Mouse (Mus musculus) erythroblast, embryonic 14.5 days (primary cell): ENCODE data around the gene Grm7.

Source experiments
- GATA1 ChIP-seq: IDR thresholded peaks from 2 replicates; pipeline ENCODE4 v1.6.1; 2012; ENCODE audit warnings: low read length, inconsistent platforms, mixed read lengths
- TAL1 ChIP-seq: IDR thresholded peaks from 3 replicates; pipeline ENCODE4 v1.6.1; 2012; ENCODE audit warnings: low read length, inconsistent platforms, mixed read lengths

- no peak for TF ChIP-seq TAL1
- no peak for TF ChIP-seq GATA1
Measured at GRCm38 (mm10) chr6:111278516-111278915, 633.1 kb downstream of the Grm7 start.
